Mouse (Mus musculus) intestine, embryonic 14.5 days (tissue): ENCODE measurements around the gene Srrm4. TPM values are rescaled to one million over a fixed set of nuclear protein-coding genes. Genes with fewer than 3 reads are reported as not detected.

Experiments
- ATAC-seq: fragments of 200-750 bp; cut with Nextera tagmentation; replicated peaks from 2 replicates; pipeline ENCODE4 v1.8.0; 2017; ENCODE audit warnings: low read depth, moderate number of reproducible peaks, moderate TSS enrichment, moderate library complexity; ENCODE audit not compliant: low FRiP score, low TSS enrichment
- DNase-seq: peaks from one replicate; pipeline ENCODE4 v3.0.0-alpha.2; 2018; ENCODE audit warnings: low spot score
- H3K27ac ChIP-seq: fragments of 300-500 bp; sonication (generic); 2 replicates; pipeline ENCODE4 v1.5.1; 2014; ENCODE audit warnings: low read depth, mild to moderate bottlenecking, control low read depth
- H3K27me3 ChIP-seq: fragments of 300-500 bp; sonication (generic); replicated peaks from 2 replicates; pipeline ENCODE4 v1.6.1; 2014; ENCODE audit warnings: low read length, control low read depth; ENCODE audit not compliant: control insufficient read depth, insufficient read depth
- H3K36me3 ChIP-seq: fragments of 300-500 bp; sonication (generic); 2 replicates; pipeline ENCODE4 v1.6.1; 2014; ENCODE audit warnings: low read length, control low read depth; ENCODE audit not compliant: control insufficient read depth, insufficient read depth
- H3K4me1 ChIP-seq: fragments of 300-500 bp; sonication (generic); replicated peaks from 2 replicates; pipeline ENCODE4 v1.6.1; 2014; ENCODE audit warnings: low read length, control low read depth, mixed read lengths; ENCODE audit not compliant: control insufficient read depth, insufficient read depth
- H3K4me2 ChIP-seq: fragments of 300-500 bp; sonication (generic); 2 replicates; pipeline ENCODE4 v1.6.1; 2014; ENCODE audit warnings: low read length
- H3K4me3 ChIP-seq: fragments of 300-500 bp; sonication (generic); 2 replicates; pipeline ENCODE4 v1.5.1; 2014; ENCODE audit warnings: low read depth, low read length, control low read depth, mixed read lengths
- H3K9ac ChIP-seq: fragments of 300-500 bp; sonication (generic); 2 replicates; pipeline ENCODE4 v1.6.1; 2014; ENCODE audit warnings: mild to moderate bottlenecking, low read length
- H3K9me3 ChIP-seq: fragments of 300-500 bp; sonication (generic); 2 replicates; pipeline ENCODE4 v1.6.1; 2016; ENCODE audit warnings: low read length, control low read depth; ENCODE audit not compliant: control insufficient read depth
- WGBS: fragments of 180-500 bp; shearing (Covaris S2); extraction: QIAGEN DNeasy Blood & Tissue Kit; methylation state at CpG from one replicate; pipeline ENCODE4 v1.1.7; 2014; 5-methylcytosine and 5-hydroxymethylcytosine counted together
- polyA plus RNA-seq: library from polyadenylated mRNA; unstranded; fragments of >200 nt; fragmentation: Nextera tagmentation; extraction: Ambion mirVana; gene quantifications from 2 replicates; pipeline ENCODE4 v1.2.1, GENCODE M21; 2014

Gene Srrm4
- polyA plus RNA-seq = 2.7 and 3.4 TPM in 2 replicates

- ATAC-seq (0 out of 2 replicates have a peak, but pooled peaks have one; percentile 55), DNase-seq (peak; percentile 95)
- H3K9me3 ChIP-seq = peaks cover 4% of the 10 kb centered on the region; the same call in 1 of the 2 replicates
- WGBS = 1% methylated on average over 53 of the region's 53 CpGs
- no peaks in the 10 kb centered on the region for H3K4me1 ChIP-seq
- H3K4me2 ChIP-seq = peak within 1 kb of the TSS; percentile 46
- H3K27me3 ChIP-seq = peaks cover 44% of the 10 kb centered on the region
- no peaks in the 10 kb centered on the region for H3K36me3 ChIP-seq
- H3K9ac ChIP-seq = no peak within 1 kb of the TSS
- H3K4me3 ChIP-seq = peak within 1 kb of the TSS; percentile 20
- H3K27ac ChIP-seq = no peak within 1 kb of the TSS
Measured at GRCm38 (mm10) chr5:116591346-116592048, at the start of gene Srrm4. Gene Srrm4, minus strand, starts transcription at chr5:116591817.

- H3K36me3 ChIP-seq = no peaks in the 10 kb centered on the region
- H3K4me3 ChIP-seq = no peak overlapping the region
- no peak overlapping the region for H3K27ac ChIP-seq
- no peaks in the 10 kb centered on the region for H3K4me1 ChIP-seq
- ATAC-seq = no peak
- no peak overlapping the region for H3K9ac ChIP-seq
- peaks cover 4% of the 10 kb centered on the region; the same call in 1 of the 2 replicates for H3K9me3 ChIP-seq
- peaks cover 44% of the 10 kb centered on the region for H3K27me3 ChIP-seq
- peak; percentile 59 for DNase-seq
- peak overlapping the region; percentile 46; the same call in 1 of the 2 replicates for H3K4me2 ChIP-seq
- 2% methylated on average over 12 of the region's 12 CpGs for WGBS
Measured at GRCm38 (mm10) chr5:116592801-116593430, 1.3 kb upstream of the Srrm4 start.

- no peak overlapping the region for H3K9ac ChIP-seq
- peaks cover 44% of the 10 kb centered on the region for H3K27me3 ChIP-seq
- no peak for DNase-seq
- peaks cover 4% of the 10 kb centered on the region; the same call in 1 of the 2 replicates for H3K9me3 ChIP-seq
- peak overlapping the region; percentile 20; the same call in 1 of the 2 replicates for H3K4me3 ChIP-seq
- no peaks in the 10 kb centered on the region for H3K4me1 ChIP-seq
- H3K27ac ChIP-seq = no peak overlapping the region
- under 1% methylated on average over 32 of the region's 32 CpGs for WGBS
- peak overlapping the region; percentile 46 for H3K4me2 ChIP-seq
- ATAC-seq = no peak
- H3K36me3 ChIP-seq = no peaks in the 10 kb centered on the region
Measured at GRCm38 (mm10) chr5:116592049-116592800, 608 bp upstream of the Srrm4 start.

GRCm38 (mm10) chr5:116590698-116591097, 919 bp downstream of the Srrm4 start:
- H3K27me3 ChIP-seq = peaks cover 44% of the 10 kb centered on the region
- peak overlapping the region; percentile 20; the same call in 1 of the 2 replicates for H3K4me3 ChIP-seq
- H3K4me1 ChIP-seq = no peaks in the 10 kb centered on the region
- H3K4me2 ChIP-seq = no peak overlapping the region
- ATAC-seq (no peak), DNase-seq (no peak)
- no peak overlapping the region for H3K9ac ChIP-seq
- no peaks in the 10 kb centered on the region for H3K36me3 ChIP-seq
- 13% methylated on average over 10 of the region's 10 CpGs for WGBS
- no peak overlapping the region for H3K27ac ChIP-seq
- H3K9me3 ChIP-seq = peaks cover 4% of the 10 kb centered on the region; the same call in 1 of the 2 replicates

- H3K4me2 ChIP-seq = no peak overlapping the region
Measured at GRCm38 (mm10) chr5:116589631-116590030, 2.0 kb downstream of the Srrm4 start.

GRCm38 (mm10) chr5:116588836-116589235, 2.8 kb downstream of the Srrm4 start:
- H3K9ac ChIP-seq = no peak overlapping the region
- no peaks in the 10 kb centered on the region for H3K4me1 ChIP-seq
- no peak overlapping the region for H3K4me2 ChIP-seq
- peaks cover 41% of the 10 kb centered on the region for H3K27me3 ChIP-seq
- no peak for ATAC-seq
- no peak overlapping the region for H3K27ac ChIP-seq
- DNase-seq = no peak
- WGBS = 58% methylated on average over 10 of the region's 10 CpGs
- no peak overlapping the region for H3K4me3 ChIP-seq
- peaks cover 4% of the 10 kb centered on the region; the same call in 1 of the 2 replicates for H3K9me3 ChIP-seq
- no peaks in the 10 kb centered on the region for H3K36me3 ChIP-seq

More at GRCm38 (mm10) chr5:116589631-116590030, 2.0 kb downstream of the Srrm4 start:
- no peak for DNase-seq
- no peak overlapping the region for H3K27ac ChIP-seq
- no peak overlapping the region for H3K4me3 ChIP-seq
- H3K36me3 ChIP-seq = no peaks in the 10 kb centered on the region
- peaks cover 41% of the 10 kb centered on the region for H3K27me3 ChIP-seq
- ATAC-seq = no peak
- no peaks in the 10 kb centered on the region for H3K4me1 ChIP-seq
- 69% methylated on average over 8 of the region's 8 CpGs for WGBS
- peaks cover 4% of the 10 kb centered on the region; the same call in 1 of the 2 replicates for H3K9me3 ChIP-seq
- H3K9ac ChIP-seq = no peak overlapping the region

- H3K4me2 ChIP-seq = no peak overlapping the region
- no peak for DNase-seq
- no peaks in the 10 kb centered on the region for H3K36me3 ChIP-seq
- H3K9ac ChIP-seq = no peak overlapping the region
- ATAC-seq = no peak
- H3K9me3 ChIP-seq = no peaks in the 10 kb centered on the region
- no peaks in the 10 kb centered on the region for H3K4me1 ChIP-seq
- no peak overlapping the region for H3K27ac ChIP-seq
- no peak overlapping the region for H3K4me3 ChIP-seq
- H3K27me3 ChIP-seq = no peaks in the 10 kb centered on the region
- 84% methylated on average over 8 of the region's 8 CpGs for WGBS
Measured at GRCm38 (mm10) chr5:116579533-116579932, 12.1 kb downstream of the Srrm4 start.

- WGBS = 76% methylated on average over 5 of the region's 5 CpGs
- DNase-seq (no peak), ATAC-seq (no peak)
- Histone ChIP-seq H3K4me3 (no peak overlapping the region), H3K27ac (no peak overlapping the region), H3K4me2 (no peak overlapping the region), H3K36me3 (no peaks in the 10 kb centered on the region), H3K9me3 (no peaks in the 10 kb centered on the region), H3K9ac (no peak overlapping the region), H3K4me1 (no peaks in the 10 kb centered on the region), H3K27me3 (no peaks in the 10 kb centered on the region)
Measured at GRCm38 (mm10) chr5:116577082-116577481, 14.5 kb downstream of the Srrm4 start.
